Mouse (Mus musculus): ENCODE data around the gene Cdv3.

Cdv3 gene

GRCm38 (mm10) chr9:103365290-103366247, at the start of gene Cdv3:
TSS of gene Cdv3 (minus strand) at chr9:103365840.
- DNase-seq: peak; percentile 98 to 99

GRCm38 (mm10) chr9:103413457-103413856, 47.8 kb upstream of the Cdv3 start:
- no peak for DNase-seq

GRCm38 (mm10) chr9:103409119-103409518, 43.5 kb upstream of the Cdv3 start:
- DNase-seq: no peak

- DNase-seq: no peak
Observed at GRCm38 (mm10) chr9:103408136-103408777, 42.6 kb upstream of the Cdv3 start.

- no peak for DNase-seq
Observed at GRCm38 (mm10) chr9:103403331-103403973, 37.8 kb upstream of the Cdv3 start.

- no peak for DNase-seq
Observed at GRCm38 (mm10) chr9:103398509-103399157, 33.0 kb upstream of the Cdv3 start.

GRCm38 (mm10) chr9:103393256-103393655, 27.6 kb upstream of the Cdv3 start:
- DNase-seq: no peak

- DNase-seq: no peak
Observed at GRCm38 (mm10) chr9:103391796-103392372, 26.2 kb upstream of the Cdv3 start.

- DNase-seq: no peak
Observed at GRCm38 (mm10) chr9:103389261-103389660, 23.6 kb upstream of the Cdv3 start.

GRCm38 (mm10) chr9:103387011-103387653, 21.5 kb upstream of the Cdv3 start:
- DNase-seq: no peak

GRCm38 (mm10) chr9:103386573-103386972, 20.9 kb upstream of the Cdv3 start:
- no peak for DNase-seq

GRCm38 (mm10) chr9:103385600-103385999, 20.0 kb upstream of the Cdv3 start:
- no peak for DNase-seq

- DNase-seq: no peak
Observed at GRCm38 (mm10) chr9:103384141-103384796, 18.6 kb upstream of the Cdv3 start.

- DNase-seq: no peak
Observed at GRCm38 (mm10) chr9:103383576-103383975, 17.9 kb upstream of the Cdv3 start.

- no peak for DNase-seq
Observed at GRCm38 (mm10) chr9:103382989-103383388, 17.3 kb upstream of the Cdv3 start.

- DNase-seq: no peak
Observed at GRCm38 (mm10) chr9:103380566-103380965, 14.9 kb upstream of the Cdv3 start.

- no peak for DNase-seq
Observed at GRCm38 (mm10) chr9:103379199-103379598, 13.6 kb upstream of the Cdv3 start.

- DNase-seq: peak; percentile 34 to 62
Observed at GRCm38 (mm10) chr9:103378686-103379085, 13.0 kb upstream of the Cdv3 start.

GRCm38 (mm10) chr9:103376346-103377320, 11.0 kb upstream of the Cdv3 start:
- DNase-seq: no peak
